Mouse (Mus musculus): ENCODE measurements at regions not wholly inside any gene's neighbourhood (a gene's known extent, or its start where the extent isn't known, plus 50 kb on each side); places are given as distances from the start of the nearest gene placed in this dataset.

GRCm38 (mm10) chr3:102354771-102355170, 114.9 kb upstream of the Ngf start:
- H3K36me3 ChIP-seq (ENCODE audit: control insufficient read depth, insufficient read depth), result no peaks in the 10 kb centered on the region
- no peaks in the 10 kb centered on the region for H3K27me3 ChIP-seq (replicated peaks; ENCODE audit: control insufficient read depth, insufficient read depth, low read length)
- WGBS, result 75% methylated on average over 2 of the region's 2 CpGs
- no peak for TF ChIP-seq CTCF (IDR thresholded peaks at IDR 0.05; ENCODE audit: low read depth)
- no peak overlapping the region for H3K9ac ChIP-seq (ENCODE audit: low read depth, low read length)
- H3K4me1 ChIP-seq (replicated peaks; ENCODE audit: control insufficient read depth, insufficient read depth, low read length), result no peaks in the 10 kb centered on the region
- H3K9me3 ChIP-seq (ENCODE audit: control insufficient read depth), result no peaks in the 10 kb centered on the region
- no peak for ATAC-seq
- H3K27ac ChIP-seq (ENCODE audit: low read depth, low read length), result no peak overlapping the region
- H3K4me2 ChIP-seq (replicated peaks; ENCODE audit: low read depth), result no peak overlapping the region
- no peak overlapping the region for H3K4me3 ChIP-seq (ENCODE audit: low read depth, low read length)

DNA sequence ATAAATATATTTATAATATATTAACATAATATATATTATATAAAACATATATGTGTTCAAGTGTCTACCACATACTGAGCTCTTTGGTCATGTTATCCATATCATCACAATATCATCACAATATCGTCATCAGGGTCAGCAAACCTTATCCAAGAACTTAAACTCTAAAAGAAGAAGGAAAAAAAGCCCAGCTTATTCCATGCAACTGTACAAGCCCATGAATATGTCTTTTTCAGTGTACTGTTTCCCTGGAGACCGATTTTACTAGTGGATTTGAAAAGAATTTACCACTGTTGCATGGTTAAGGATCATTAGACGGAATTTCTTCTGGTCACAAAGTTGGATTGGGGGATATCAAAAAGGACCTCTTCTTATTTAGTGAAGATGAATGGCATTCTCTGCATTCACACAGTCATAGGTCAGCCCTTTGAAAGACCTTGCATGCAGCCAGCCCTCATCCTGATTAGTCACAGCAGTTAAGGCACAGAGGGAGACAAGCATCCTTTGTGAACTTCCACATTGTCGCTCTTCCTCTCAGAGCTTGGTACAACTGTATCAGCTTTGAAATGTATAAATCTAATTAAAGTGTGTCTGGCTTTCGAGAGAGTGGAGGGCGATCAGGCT, 116.3 kb upstream of the Ngf start:
- ATAC-seq, result no peak
- Histone ChIP-seq H3K4me3 (ENCODE audit: low read depth, low read length) (no peak overlapping the region), H3K9me3 (ENCODE audit: control insufficient read depth) (no peaks in the 10 kb centered on the region), H3K4me2 (replicated peaks; ENCODE audit: low read depth) (no peak overlapping the region), H3K36me3 (ENCODE audit: control insufficient read depth, insufficient read depth) (no peaks in the 10 kb centered on the region), H3K27ac (ENCODE audit: low read depth, low read length) (no peak overlapping the region), H3K4me1 (replicated peaks; ENCODE audit: control insufficient read depth, insufficient read depth, low read length) (no peaks in the 10 kb centered on the region), H3K9ac (ENCODE audit: low read depth, low read length) (no peak overlapping the region), H3K27me3 (replicated peaks; ENCODE audit: control insufficient read depth, insufficient read depth, low read length) (no peaks in the 10 kb centered on the region)
- no peak for TF ChIP-seq CTCF (IDR thresholded peaks at IDR 0.05; ENCODE audit: low read depth)
- 88% methylated on average over 6 of the region's 6 CpGs for WGBS

DNA sequence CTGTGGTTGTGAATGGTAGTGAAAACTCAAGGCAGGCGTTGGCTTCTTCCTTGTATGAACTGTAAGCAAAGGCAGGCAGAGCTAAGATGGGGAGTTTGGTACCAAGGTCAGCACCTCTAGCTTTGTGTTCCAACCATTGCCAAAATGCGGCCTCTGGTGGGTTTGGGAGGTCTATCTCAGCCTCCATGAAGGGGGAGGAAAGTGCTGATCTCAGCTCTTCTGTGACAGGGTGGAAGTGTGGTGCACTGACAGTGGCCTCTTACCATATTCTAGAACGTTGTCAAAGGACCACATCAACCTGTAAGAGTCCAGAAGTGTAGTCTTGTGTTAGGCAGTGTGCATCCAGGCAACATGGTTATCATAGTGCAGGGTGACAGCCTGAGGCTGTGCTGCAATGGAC, 123.6 kb upstream of the Ngf start:
- no peaks in the 10 kb centered on the region for H3K27me3 ChIP-seq (replicated peaks; ENCODE audit: control insufficient read depth, insufficient read depth, low read length)
- no peak overlapping the region for H3K4me2 ChIP-seq (replicated peaks; ENCODE audit: low read depth)
- ATAC-seq, result no peak
- H3K4me1 ChIP-seq (replicated peaks; ENCODE audit: control insufficient read depth, insufficient read depth, low read length), result no peaks in the 10 kb centered on the region
- no peaks in the 10 kb centered on the region for H3K36me3 ChIP-seq (ENCODE audit: control insufficient read depth, insufficient read depth)
- H3K9ac ChIP-seq (ENCODE audit: low read depth, low read length), result no peak overlapping the region
- TF ChIP-seq CTCF (IDR thresholded peaks at IDR 0.05; ENCODE audit: low read depth), result no peak
- H3K9me3 ChIP-seq (ENCODE audit: control insufficient read depth), result no peaks in the 10 kb centered on the region
- no peak overlapping the region for H3K4me3 ChIP-seq (ENCODE audit: low read depth, low read length)
- WGBS, result 75% methylated on average over 3 of the region's 3 CpGs
- no peak overlapping the region for H3K27ac ChIP-seq (ENCODE audit: low read depth, low read length)

DNA sequence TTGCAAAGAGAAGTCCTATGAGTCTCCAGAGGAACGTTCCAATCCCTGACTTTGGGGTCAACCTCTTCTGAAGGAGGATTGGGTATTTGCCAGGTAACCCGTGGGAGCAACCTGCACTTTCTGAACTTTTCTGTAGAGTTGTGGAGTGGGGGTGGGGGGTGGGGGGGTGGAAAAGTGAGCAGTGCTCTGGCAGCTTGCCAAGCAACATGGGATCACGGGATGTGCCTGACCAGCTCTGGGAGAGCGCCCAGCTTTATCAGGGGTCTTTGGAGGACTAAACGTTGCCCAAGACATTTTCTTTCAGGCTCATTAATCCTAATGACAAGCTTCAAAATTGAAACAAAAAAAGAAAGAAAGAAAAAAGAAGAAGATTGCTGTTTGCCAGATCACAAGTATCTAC, 124.4 kb upstream of the Ngf start:
- no peak for ATAC-seq
- Histone ChIP-seq H3K27ac (ENCODE audit: low read depth, low read length) (no peak overlapping the region), H3K9me3 (ENCODE audit: control insufficient read depth) (no peaks in the 10 kb centered on the region), H3K36me3 (ENCODE audit: control insufficient read depth, insufficient read depth) (no peaks in the 10 kb centered on the region), H3K4me2 (replicated peaks; ENCODE audit: low read depth) (no peak overlapping the region), H3K9ac (ENCODE audit: low read depth, low read length) (no peak overlapping the region), H3K27me3 (replicated peaks; ENCODE audit: control insufficient read depth, insufficient read depth, low read length) (no peaks in the 10 kb centered on the region), H3K4me3 (ENCODE audit: low read depth, low read length) (no peak overlapping the region), H3K4me1 (replicated peaks; ENCODE audit: control insufficient read depth, insufficient read depth, low read length) (no peaks in the 10 kb centered on the region)
- TF ChIP-seq CTCF (IDR thresholded peaks at IDR 0.05; ENCODE audit: low read depth), result no peak
- WGBS, result 57% methylated on average over 5 of the region's 5 CpGs

DNA sequence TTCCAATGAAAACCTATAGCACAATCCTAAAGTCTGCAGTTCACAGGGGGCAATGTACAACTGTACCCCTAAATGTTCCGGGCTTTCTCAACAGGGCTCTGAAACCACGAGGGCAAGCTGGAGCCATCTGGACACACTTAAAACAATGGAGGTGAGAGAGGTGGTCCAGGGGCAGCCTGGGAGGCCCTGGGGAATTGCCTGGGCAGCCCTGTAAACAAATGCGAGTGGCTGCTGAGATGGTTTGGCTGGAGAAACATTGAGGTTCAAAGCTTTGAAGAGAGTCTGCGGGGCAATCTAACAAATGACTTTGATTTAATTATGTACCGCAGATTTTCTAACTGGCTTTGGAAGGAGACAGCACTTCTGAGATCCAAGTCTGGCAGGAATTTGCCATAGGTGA, 129.0 kb upstream of the Ngf start:
- no peak overlapping the region for H3K27ac ChIP-seq (ENCODE audit: low read depth, low read length)
- no peak for TF ChIP-seq CTCF (IDR thresholded peaks at IDR 0.05; ENCODE audit: low read depth)
- H3K9me3 ChIP-seq (ENCODE audit: control insufficient read depth), result no peaks in the 10 kb centered on the region
- H3K4me2 ChIP-seq (replicated peaks; ENCODE audit: low read depth), result no peak overlapping the region
- ATAC-seq, result no peak
- no peak overlapping the region for H3K9ac ChIP-seq (ENCODE audit: low read depth, low read length)
- no peaks in the 10 kb centered on the region for H3K27me3 ChIP-seq (replicated peaks; ENCODE audit: control insufficient read depth, insufficient read depth, low read length)
- H3K4me1 ChIP-seq (replicated peaks; ENCODE audit: control insufficient read depth, insufficient read depth, low read length), result no peaks in the 10 kb centered on the region
- no peak overlapping the region for H3K4me3 ChIP-seq (ENCODE audit: low read depth, low read length)
- H3K36me3 ChIP-seq (ENCODE audit: control insufficient read depth, insufficient read depth), result no peaks in the 10 kb centered on the region
- WGBS, result 43% methylated on average over 5 of the region's 5 CpGs

GRCm38 (mm10) chr3:102337881-102338280, 131.8 kb upstream of the Ngf start:
- TF ChIP-seq CTCF (IDR thresholded peaks at IDR 0.05; ENCODE audit: low read depth), result no peak
- Histone ChIP-seq H3K9ac (ENCODE audit: low read depth, low read length) (no peak overlapping the region), H3K4me2 (replicated peaks; ENCODE audit: low read depth) (no peak overlapping the region), H3K4me1 (replicated peaks; ENCODE audit: control insufficient read depth, insufficient read depth, low read length) (no peaks in the 10 kb centered on the region), H3K4me3 (ENCODE audit: low read depth, low read length) (no peak overlapping the region), H3K27me3 (replicated peaks; ENCODE audit: control insufficient read depth, insufficient read depth, low read length) (no peaks in the 10 kb centered on the region), H3K9me3 (ENCODE audit: control insufficient read depth) (no peaks in the 10 kb centered on the region), H3K27ac (ENCODE audit: low read depth, low read length) (no peak overlapping the region), H3K36me3 (ENCODE audit: control insufficient read depth, insufficient read depth) (no peaks in the 10 kb centered on the region)
- ATAC-seq, result no peak
- WGBS, result 55% methylated on average over 8 of the region's 8 CpGs

DNA sequence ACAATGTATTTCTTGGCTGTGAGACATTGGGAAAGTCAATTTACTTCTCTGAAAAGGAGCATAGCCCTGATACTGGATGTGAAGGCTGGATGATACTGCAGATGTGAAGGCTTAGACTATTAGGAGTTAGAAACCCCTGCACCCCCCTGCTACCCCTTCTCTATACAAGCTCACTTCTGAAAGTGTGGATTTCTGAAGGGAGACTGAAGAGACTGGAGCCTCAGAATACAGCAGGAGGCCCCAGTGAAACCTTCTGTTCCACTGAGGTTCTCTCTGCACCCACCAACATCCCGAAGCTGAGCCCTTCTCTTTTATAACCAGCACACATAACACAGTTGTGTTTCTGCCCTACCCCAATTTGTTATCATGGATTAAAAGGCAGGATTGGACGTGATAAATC, 131.7 kb upstream of the Vangl1 start:
- no peak overlapping the region for H3K4me2 ChIP-seq (replicated peaks; ENCODE audit: low read depth)
- H3K9me3 ChIP-seq (ENCODE audit: control insufficient read depth), result no peaks in the 10 kb centered on the region
- H3K27ac ChIP-seq (ENCODE audit: low read depth, low read length), result no peak overlapping the region
- no peaks in the 10 kb centered on the region for H3K4me1 ChIP-seq (replicated peaks; ENCODE audit: control insufficient read depth, insufficient read depth, low read length)
- no peaks in the 10 kb centered on the region for H3K36me3 ChIP-seq (ENCODE audit: control insufficient read depth, insufficient read depth)
- TF ChIP-seq CTCF (IDR thresholded peaks at IDR 0.05; ENCODE audit: low read depth), result no peak
- no peaks in the 10 kb centered on the region for H3K27me3 ChIP-seq (replicated peaks; ENCODE audit: control insufficient read depth, insufficient read depth, low read length)
- no peak overlapping the region for H3K9ac ChIP-seq (ENCODE audit: low read depth, low read length)
- WGBS, result 74% methylated on average over 2 of the region's 2 CpGs
- ATAC-seq, result no peak
- no peak overlapping the region for H3K4me3 ChIP-seq (ENCODE audit: low read depth, low read length)

All from intestine, postnatal 0 days (tissue).